Mouse (Mus musculus) liver, embryonic 15.5 days (tissue): Measurements from ENCODE around the gene Col12a1. TPM values are rescaled to one million over a fixed set of nuclear protein-coding genes. Genes with fewer than 3 reads are reported as not detected.

ENCODE experiments used
- ATAC-seq: fragments of 200-750 bp; cut with Nextera tagmentation; 2 replicates; pipeline ENCODE4 v1.8.0; 2017; ENCODE audit warnings: moderate number of reproducible peaks, mild to moderate bottlenecking, moderate library complexity; ENCODE audit not compliant: insufficient read depth
- H3K27ac ChIP-seq: fragments of 300-500 bp; sonication (generic); replicated peaks from 2 replicates; pipeline ENCODE4 v1.5.1; 2015; ENCODE audit warnings: mild to moderate bottlenecking, inconsistent platforms
- H3K27me3 ChIP-seq: fragments of 300-500 bp; sonication (generic); 2 replicates; pipeline ENCODE4 v1.6.1; 2015; ENCODE audit warnings: mild to moderate bottlenecking, inconsistent platforms
- H3K36me3 ChIP-seq: fragments of 300-500 bp; sonication (generic); replicated peaks from 2 replicates; pipeline ENCODE4 v1.6.1; 2015; ENCODE audit warnings: moderate library complexity, mild to moderate bottlenecking, inconsistent platforms
- H3K4me1 ChIP-seq: fragments of 300-500 bp; sonication (generic); replicated peaks from 2 replicates; pipeline ENCODE4 v1.6.1; 2015; ENCODE audit warnings: inconsistent platforms
- H3K4me2 ChIP-seq: fragments of 300-500 bp; sonication (generic); 2 replicates; pipeline ENCODE4 v1.6.1; 2015; ENCODE audit warnings: moderate library complexity, mild to moderate bottlenecking, inconsistent platforms
- H3K4me3 ChIP-seq: fragments of 300-500 bp; sonication (generic); replicated peaks from 2 replicates; pipeline ENCODE4 v1.5.1; 2015; ENCODE audit warnings: mild to moderate bottlenecking, inconsistent platforms
- H3K9ac ChIP-seq: fragments of 300-500 bp; sonication (generic); 2 replicates; pipeline ENCODE4 v1.6.1; 2015; ENCODE audit warnings: moderate library complexity, mild to moderate bottlenecking, inconsistent platforms
- H3K9me3 ChIP-seq: fragments of 300-500 bp; sonication (generic); replicated peaks from 2 replicates; pipeline ENCODE4 v1.6.1; 2016; ENCODE audit warnings: inconsistent platforms
- WGBS: fragments of 180-500 bp; shearing (Covaris S2); methylation state at CpG from one replicate; pipeline ENCODE4 v1.1.7; 2015; ENCODE audit warnings: mixed read lengths; ENCODE audit not compliant: insufficient replicate concordance; 5-methylcytosine and 5-hydroxymethylcytosine counted together
- polyA plus RNA-seq: library from polyadenylated mRNA; unstranded; fragments of >200 nt; fragmentation: Nextera tagmentation; extraction: Ambion mirVana; gene quantifications from 2 replicates; pipeline ENCODE4 v1.2.1, GENCODE M21; 2015

The Col12a1 gene
- polyA plus RNA-seq, 1 experiment from 2014 or later = 1.7 TPM

- 68% methylated on average over 3 of the region's 3 CpGs for WGBS
- no peaks in the 10 kb centered on the region for H3K9me3 ChIP-seq
- H3K27ac ChIP-seq = no peak overlapping the region
- no peaks in the 10 kb centered on the region for H3K4me1 ChIP-seq
- H3K9ac ChIP-seq = no peak overlapping the region
- H3K36me3 ChIP-seq = no peaks in the 10 kb centered on the region
- H3K4me2 ChIP-seq = no peak overlapping the region
- no peaks in the 10 kb centered on the region for H3K27me3 ChIP-seq
- H3K4me3 ChIP-seq = no peak overlapping the region
- ATAC-seq = no peak
Observed at GRCm38 (mm10) chr9:79600237-79600570, 118.4 kb downstream of the Col12a1 start.

DNA sequence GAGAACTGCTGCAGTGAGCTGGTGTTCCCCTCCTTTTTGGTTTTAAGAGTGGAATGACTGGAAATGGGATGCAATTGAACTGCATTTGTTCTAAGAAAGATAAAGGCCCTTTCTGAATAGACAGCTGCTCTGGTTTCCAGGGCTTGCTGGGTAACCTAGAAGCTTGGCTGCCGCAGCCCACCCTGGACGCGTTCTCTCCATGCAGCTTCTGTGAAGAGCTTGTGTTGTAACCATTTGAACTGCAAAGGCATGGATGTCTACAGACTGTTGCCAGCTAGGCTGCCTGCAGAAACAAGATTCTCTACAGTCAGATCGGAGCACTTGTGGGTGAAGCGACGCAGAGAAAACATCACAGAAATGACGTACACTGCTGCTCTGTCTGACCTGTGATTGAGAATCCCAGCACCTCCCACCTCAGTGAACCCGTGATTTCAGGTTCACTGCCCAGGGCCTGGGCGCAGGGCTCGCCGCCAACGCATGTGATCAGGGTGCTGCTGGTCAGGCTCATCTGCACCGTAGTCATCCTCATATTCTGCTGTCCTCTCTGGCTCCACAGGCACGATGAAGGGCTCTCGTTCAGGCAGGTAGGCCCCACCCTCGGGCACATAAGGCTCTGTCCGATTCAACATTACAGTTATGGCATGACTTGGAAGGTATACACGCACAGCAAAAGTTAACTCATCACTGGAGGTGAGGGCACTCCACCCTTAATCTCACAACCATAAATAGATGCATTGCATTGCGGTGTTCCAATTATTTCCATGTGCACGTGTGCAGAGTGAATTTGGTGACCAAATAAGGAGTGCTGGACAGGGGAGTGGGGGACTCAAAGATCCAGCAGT is 119.0 kb downstream of the Col12a1 start:
- Histone ChIP-seq H3K27ac (no peak overlapping the region), H3K4me3 (no peak overlapping the region), H3K4me2 (no peak overlapping the region), H3K27me3 (no peaks in the 10 kb centered on the region), H3K4me1 (no peaks in the 10 kb centered on the region), H3K9ac (no peak overlapping the region), H3K9me3 (no peaks in the 10 kb centered on the region), H3K36me3 (no peaks in the 10 kb centered on the region)
- no peak for ATAC-seq
- 76% methylated on average over 20 of the region's 20 CpGs for WGBS

DNA sequence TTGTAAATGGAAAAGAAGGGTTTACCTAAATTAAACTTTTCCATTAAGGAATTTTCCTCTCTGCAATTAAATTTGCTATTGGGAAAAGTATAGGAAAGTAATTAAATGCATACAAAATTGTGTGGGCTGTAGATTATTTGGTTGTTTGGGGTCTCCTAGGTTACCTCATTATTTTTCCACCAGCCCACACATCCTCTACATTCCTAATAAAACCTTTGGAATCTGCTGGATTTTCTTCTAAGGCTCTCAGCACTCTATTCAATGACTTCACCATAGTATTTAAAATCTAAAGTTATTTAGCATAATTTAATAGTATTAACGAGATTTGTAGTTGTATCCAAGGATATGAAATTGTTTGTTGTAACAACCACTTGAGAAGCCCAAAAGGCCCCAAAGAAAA is 120.1 kb downstream of the Col12a1 start:
- no peaks in the 10 kb centered on the region for H3K4me1 ChIP-seq
- H3K9ac ChIP-seq = no peak overlapping the region
- 37% methylated on average over 1 of the region's 1 CpGs for WGBS
- H3K4me3 ChIP-seq = no peak overlapping the region
- no peak overlapping the region for H3K4me2 ChIP-seq
- H3K9me3 ChIP-seq = no peaks in the 10 kb centered on the region
- ATAC-seq = no peak
- H3K27ac ChIP-seq = no peak overlapping the region
- no peaks in the 10 kb centered on the region for H3K36me3 ChIP-seq
- no peaks in the 10 kb centered on the region for H3K27me3 ChIP-seq

DNA sequence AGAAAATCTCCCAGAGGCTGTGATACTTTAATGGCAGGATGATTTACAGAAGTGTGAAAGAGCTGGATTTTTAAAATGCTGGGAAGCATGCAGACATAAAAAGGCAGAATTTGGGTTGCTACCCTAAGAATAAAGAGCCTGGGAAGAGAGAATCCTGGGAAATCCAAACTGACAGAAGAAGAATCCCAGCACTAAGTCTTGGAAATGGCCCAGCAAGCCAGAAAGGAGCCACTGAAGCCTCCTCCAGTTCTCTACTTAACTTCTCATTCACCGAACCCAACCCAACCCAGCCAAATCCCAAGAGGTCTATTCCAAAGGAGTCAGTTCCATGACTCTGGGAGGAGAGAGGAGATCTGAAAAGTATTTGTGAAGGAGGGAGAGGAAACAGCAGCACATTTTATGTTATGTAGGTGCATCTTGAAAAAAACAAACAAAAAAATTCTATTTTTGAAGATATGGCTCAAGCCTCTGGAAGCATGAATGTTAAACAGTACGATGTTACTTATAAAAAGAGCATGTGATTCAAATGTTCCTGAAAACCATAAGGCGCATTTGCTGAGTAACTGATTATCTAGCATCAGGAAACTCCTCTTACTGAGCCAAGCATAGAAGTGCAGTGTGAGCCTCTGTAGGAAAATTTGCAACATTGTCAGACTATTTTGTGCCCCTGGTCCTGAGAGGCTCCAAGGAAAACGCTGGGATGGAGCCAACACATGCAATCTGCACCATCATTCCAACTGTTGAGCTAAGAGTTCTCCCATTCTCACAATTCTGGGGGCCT is 132.0 kb downstream of the Col12a1 start:
- Histone ChIP-seq H3K27me3 (no peaks in the 10 kb centered on the region), H3K4me2 (no peak overlapping the region), H3K9me3 (no peaks in the 10 kb centered on the region), H3K9ac (no peak overlapping the region), H3K27ac (no peak overlapping the region), H3K4me3 (no peak overlapping the region), H3K36me3 (no peaks in the 10 kb centered on the region), H3K4me1 (no peaks in the 10 kb centered on the region)
- 62% methylated on average over 4 of the region's 4 CpGs for WGBS
- ATAC-seq = no peak

DNA sequence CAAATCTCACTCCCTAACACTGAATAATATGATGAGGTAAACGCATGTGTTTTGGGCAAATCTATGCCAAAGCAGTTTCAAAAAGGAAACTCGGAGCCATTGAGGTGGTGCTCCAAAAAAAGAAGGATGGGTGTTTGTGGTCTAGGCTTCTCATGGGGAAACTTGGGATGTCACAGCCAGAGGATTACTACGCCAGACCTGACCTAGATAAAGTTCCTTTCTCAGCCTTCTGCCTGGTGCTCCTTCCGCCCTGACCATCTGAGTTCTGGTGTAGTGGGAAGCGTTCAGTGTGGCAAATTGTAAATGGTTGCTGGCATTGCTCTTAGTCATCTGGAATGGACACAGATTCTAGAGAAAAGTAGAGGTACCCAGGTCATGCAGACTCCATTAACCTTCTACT is 151.8 kb downstream of the Col12a1 start:
- no peak overlapping the region for H3K4me2 ChIP-seq
- H3K9ac ChIP-seq = no peak overlapping the region
- ATAC-seq = no peak
- H3K9me3 ChIP-seq = no peaks in the 10 kb centered on the region
- 58% methylated on average over 5 of the region's 5 CpGs for WGBS
- no peaks in the 10 kb centered on the region for H3K4me1 ChIP-seq
- no peaks in the 10 kb centered on the region for H3K36me3 ChIP-seq
- H3K27ac ChIP-seq = no peak overlapping the region
- H3K4me3 ChIP-seq = no peak overlapping the region
- H3K27me3 ChIP-seq = no peaks in the 10 kb centered on the region

- Histone ChIP-seq H3K4me2 (no peak overlapping the region), H3K4me1 (no peaks in the 10 kb centered on the region), H3K9ac (no peak overlapping the region), H3K36me3 (no peaks in the 10 kb centered on the region), H3K27me3 (no peaks in the 10 kb centered on the region), H3K27ac (no peak overlapping the region), H3K4me3 (no peak overlapping the region), H3K9me3 (no peaks in the 10 kb centered on the region)
- 54% methylated on average over 2 of the region's 2 CpGs for WGBS
- ATAC-seq = no peak
Observed at GRCm38 (mm10) chr9:79553297-79553696, 165.3 kb downstream of the Col12a1 start.

Other genes starting within 250 kb of the Col12a1 start
- gene Cox7a2, start 41.0 kb upstream of the Col12a1 start, polyA plus RNA-seq = 387 and 436 TPM in 2 replicates
- gene Tmem30a, start 74.7 kb upstream of the Col12a1 start, polyA plus RNA-seq = 36.4 and 36.6 TPM in 2 replicates